Mouse (Mus musculus) hindbrain, embryonic 13.5 days (tissue): ENCODE results near the gene Myo10. TPM values are rescaled to one million over a fixed set of nuclear protein-coding genes. Genes with fewer than 3 reads are reported as not detected.

Source experiments
- ATAC-seq: fragments of 200-750 bp; cut with Nextera tagmentation; 2 replicates; pipeline ENCODE4 v1.8.0; 2017; ENCODE audit warnings: moderate TSS enrichment; ENCODE audit not compliant: low FRiP score
- H3K27ac ChIP-seq: fragments of 300-500 bp; sonication (generic); 2 replicates; pipeline ENCODE4 v1.5.1; 2015; ENCODE audit warnings: inconsistent platforms, mild to moderate bottlenecking, moderate library complexity
- H3K27me3 ChIP-seq: fragments of 300-500 bp; sonication (generic); 2 replicates; pipeline ENCODE4 v1.6.1; 2015; ENCODE audit warnings: mild to moderate bottlenecking, inconsistent platforms
- H3K36me3 ChIP-seq: fragments of 300-500 bp; sonication (generic); 2 replicates; pipeline ENCODE4 v1.6.1; 2015; ENCODE audit warnings: mild to moderate bottlenecking, inconsistent platforms
- H3K4me1 ChIP-seq: fragments of 300-500 bp; sonication (generic); replicated peaks from 2 replicates; pipeline ENCODE4 v1.6.1; 2015; ENCODE audit warnings: inconsistent platforms
- H3K4me2 ChIP-seq: fragments of 300-500 bp; sonication (generic); 2 replicates; pipeline ENCODE4 v1.6.1; 2015; ENCODE audit warnings: inconsistent platforms, mild to moderate bottlenecking, moderate library complexity
- H3K4me3 ChIP-seq: fragments of 300-500 bp; sonication (generic); 2 replicates; pipeline ENCODE4 v1.5.1; 2015; ENCODE audit warnings: mild to moderate bottlenecking, inconsistent platforms
- H3K9ac ChIP-seq: fragments of 300-500 bp; sonication (generic); 2 replicates; pipeline ENCODE4 v1.6.1; 2015; ENCODE audit warnings: mild to moderate bottlenecking, inconsistent platforms
- H3K9me3 ChIP-seq: fragments of 300-500 bp; sonication (generic); 2 replicates; pipeline ENCODE4 v1.6.1; 2016; ENCODE audit warnings: inconsistent platforms
- WGBS: fragments of 180-500 bp; shearing (Covaris S2); methylation state at CpG from one replicate; pipeline ENCODE4 v1.1.7; 2015; 5-methylcytosine and 5-hydroxymethylcytosine counted together
- polyA plus RNA-seq: library from polyadenylated mRNA; unstranded; fragments of >200 nt; fragmentation: Nextera tagmentation; extraction: Ambion mirVana; gene quantifications from 2 replicates; pipeline ENCODE4 v1.2.1, GENCODE M21; 2015

Myo10 gene
- polyA plus RNA-seq, 1 experiment from 2014 or later, result 26.6 TPM

DNA sequence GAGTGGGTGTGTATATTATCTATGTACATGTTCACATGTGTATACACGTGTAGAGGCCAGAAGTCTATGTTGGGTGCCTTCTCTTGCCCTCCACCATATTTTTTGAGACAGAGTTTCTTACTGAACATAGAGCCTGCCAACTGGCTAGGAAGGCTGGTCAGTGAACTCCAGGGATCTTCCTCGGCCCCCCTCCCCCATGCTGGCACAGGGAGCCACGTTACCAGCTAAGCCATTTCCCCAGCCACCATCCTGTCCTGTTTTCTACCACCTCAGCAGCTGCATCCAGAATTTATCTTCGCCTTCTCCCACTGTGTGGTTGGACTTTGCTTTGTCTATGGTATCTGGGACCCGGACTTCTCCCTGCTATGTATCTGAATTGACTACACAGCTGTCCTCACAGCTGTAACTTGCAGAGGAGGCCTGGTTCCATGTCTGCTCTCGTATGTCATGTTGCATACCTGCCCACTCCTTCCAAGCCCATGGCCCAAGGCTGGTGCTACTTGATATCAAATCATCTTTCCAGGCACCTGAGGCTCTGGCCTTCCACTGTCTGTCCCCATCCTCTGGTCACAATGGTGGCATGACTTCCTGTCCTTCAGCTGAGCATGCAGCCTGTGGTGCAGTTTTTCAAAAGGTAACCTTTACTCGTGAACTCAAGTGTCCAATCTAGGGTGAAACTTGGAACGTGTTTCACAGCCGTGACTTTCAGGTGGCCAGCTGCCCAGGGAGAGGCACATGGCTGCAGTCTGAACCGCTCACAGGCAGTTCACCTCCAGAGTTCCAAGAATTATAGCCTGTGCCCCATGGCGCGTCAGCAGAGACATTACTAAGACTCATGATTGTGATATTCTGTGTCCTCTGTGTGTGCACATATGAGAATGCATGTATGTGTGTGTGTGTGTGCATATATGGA, 18.8 kb downstream of the Myo10 start:
- no peaks in the 10 kb centered on the region for H3K27me3 ChIP-seq
- no peak for ATAC-seq
- H3K9me3 ChIP-seq, result no peaks in the 10 kb centered on the region
- H3K27ac ChIP-seq, result no peak overlapping the region
- H3K36me3 ChIP-seq, result no peaks in the 10 kb centered on the region
- H3K4me2 ChIP-seq, result no peak overlapping the region
- WGBS, result 89% methylated on average over 12 of the region's 12 CpGs
- no peak overlapping the region for H3K4me3 ChIP-seq
- H3K4me1 ChIP-seq, result peaks cover 10% of the 10 kb centered on the region
- no peak overlapping the region for H3K9ac ChIP-seq

DNA sequence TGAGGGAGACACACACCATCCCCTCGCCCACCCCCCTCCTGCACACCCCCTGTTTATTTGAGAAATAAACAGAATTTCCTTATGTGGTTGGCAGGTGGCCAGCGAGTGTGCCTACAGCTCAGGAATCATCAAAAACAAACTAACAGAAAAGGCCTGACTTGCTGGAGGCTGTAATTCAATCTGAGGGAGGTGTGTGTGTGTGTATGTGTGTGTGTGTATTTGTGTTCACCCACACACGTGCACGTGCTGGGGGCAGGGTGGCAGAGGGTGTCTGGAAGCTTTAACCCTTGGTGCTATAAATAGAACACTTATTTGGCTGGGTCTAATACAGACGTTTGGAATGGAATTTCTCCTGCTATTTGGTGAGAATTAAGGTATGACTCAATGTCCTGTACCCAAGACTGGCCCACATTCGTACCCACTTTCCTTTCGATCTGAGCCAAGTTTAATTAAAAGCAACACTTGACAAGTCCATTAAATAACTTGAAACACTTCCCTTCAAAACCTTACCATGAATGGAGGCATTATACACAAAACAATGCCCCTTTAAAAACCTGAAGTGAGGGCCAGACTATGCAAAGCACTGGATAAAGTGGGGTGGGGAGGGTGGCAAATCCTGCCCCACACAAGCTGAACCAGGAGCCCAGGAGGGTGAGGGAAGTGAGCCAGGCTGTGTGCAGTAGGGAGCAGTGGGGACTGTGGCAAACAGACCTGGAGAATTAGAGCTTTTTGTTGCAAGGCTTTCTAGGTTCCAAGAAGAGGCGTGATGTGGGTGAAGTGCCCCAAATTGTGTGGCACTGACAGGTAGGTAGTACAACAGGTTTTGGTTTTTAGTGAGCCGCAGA, 20.1 kb downstream of the Myo10 start:
- Histone ChIP-seq H3K4me2 (no peak overlapping the region), H3K27me3 (no peaks in the 10 kb centered on the region), H3K9ac (no peak overlapping the region), H3K27ac (no peak overlapping the region), H3K4me3 (no peak overlapping the region), H3K36me3 (no peaks in the 10 kb centered on the region), H3K9me3 (no peaks in the 10 kb centered on the region), H3K4me1 (peaks cover 10% of the 10 kb centered on the region)
- ATAC-seq, result peak; percentile 59; the same call in 1 of the 2 replicates
- 49% methylated on average over 9 of the region's 9 CpGs for WGBS

DNA sequence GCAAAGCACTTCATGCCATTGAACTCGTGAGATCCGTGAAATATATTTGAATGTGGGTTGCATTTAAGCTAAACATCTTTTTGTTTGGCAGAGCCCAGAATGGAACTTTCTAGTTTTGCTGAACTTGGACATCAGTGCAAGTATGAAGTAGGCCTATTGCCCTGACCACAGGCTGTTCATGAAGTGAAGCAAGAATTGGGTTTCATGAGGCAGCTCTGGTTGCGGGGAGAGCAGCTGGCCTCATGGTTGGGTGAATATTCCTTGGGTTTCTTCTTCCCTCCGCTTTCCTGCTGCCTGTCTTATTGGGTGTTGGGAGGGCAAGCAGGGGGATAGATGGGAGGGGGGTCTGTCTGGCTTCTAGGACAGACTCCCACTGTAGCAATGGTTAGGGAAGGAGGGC, 23.5 kb downstream of the Myo10 start:
- no peak overlapping the region for H3K9ac ChIP-seq
- H3K36me3 ChIP-seq, result no peaks in the 10 kb centered on the region
- WGBS, result 89% methylated on average over 4 of the region's 4 CpGs
- H3K4me1 ChIP-seq, result peaks cover 10% of the 10 kb centered on the region
- no peaks in the 10 kb centered on the region for H3K9me3 ChIP-seq
- H3K4me3 ChIP-seq, result no peak overlapping the region
- no peak overlapping the region for H3K27ac ChIP-seq
- no peak overlapping the region for H3K4me2 ChIP-seq
- H3K27me3 ChIP-seq, result no peaks in the 10 kb centered on the region
- ATAC-seq, result no peak

DNA sequence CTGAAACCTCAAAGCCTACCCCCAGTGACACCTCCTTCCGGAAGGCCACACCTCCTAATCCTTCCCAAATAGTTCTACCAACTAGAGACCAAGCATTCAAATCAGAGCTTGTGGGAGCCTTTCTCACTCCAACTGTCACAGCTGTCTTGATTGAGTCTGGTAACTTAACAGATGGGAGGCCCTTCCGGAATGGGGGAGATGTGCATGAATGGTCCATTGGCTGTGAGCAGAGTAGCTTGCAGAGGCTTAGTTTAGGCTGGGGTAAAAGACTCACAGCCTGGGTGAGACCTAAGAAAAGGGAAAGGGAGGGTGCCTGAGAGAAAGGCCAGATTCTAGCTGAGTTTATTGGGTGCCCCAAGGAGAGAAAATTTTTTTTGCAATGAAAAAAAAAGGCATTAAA, 26.0 kb downstream of the Myo10 start:
- Histone ChIP-seq H3K4me3 (no peak overlapping the region), H3K4me2 (no peak overlapping the region), H3K9me3 (no peaks in the 10 kb centered on the region), H3K4me1 (no peaks in the 10 kb centered on the region), H3K36me3 (no peaks in the 10 kb centered on the region), H3K9ac (no peak overlapping the region), H3K27ac (no peak overlapping the region), H3K27me3 (0 out of 2 replicates have a peak, but pooled peaks cover 4% of the 10 kb centered on the region)
- no peak for ATAC-seq
- WGBS, result 71% methylated on average over 2 of the region's 2 CpGs

DNA sequence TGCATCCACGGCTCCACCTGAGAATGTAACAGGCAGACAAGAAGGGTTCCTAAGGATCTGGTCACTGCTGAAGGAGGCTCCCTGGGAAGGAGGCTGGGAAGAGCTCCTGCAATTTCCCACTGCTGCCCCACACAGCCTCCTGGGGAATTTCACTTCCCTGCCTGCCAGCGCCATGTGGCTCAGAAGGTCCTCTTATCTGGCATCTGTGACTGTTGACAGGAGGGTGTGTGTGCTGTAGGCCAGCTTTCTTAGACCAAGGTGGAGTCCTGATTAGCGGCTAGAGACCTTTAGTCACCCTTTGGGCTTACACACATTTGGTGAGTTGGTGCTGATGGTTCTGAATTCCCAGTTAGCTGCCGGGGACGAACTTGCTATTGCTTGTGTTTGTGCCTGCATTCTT, 28.0 kb downstream of the Myo10 start:
- no peak for ATAC-seq
- H3K4me2 ChIP-seq, result no peak overlapping the region
- H3K36me3 ChIP-seq, result no peaks in the 10 kb centered on the region
- no peaks in the 10 kb centered on the region for H3K9me3 ChIP-seq
- H3K27me3 ChIP-seq, result 0 out of 2 replicates have a peak, but pooled peaks cover 4% of the 10 kb centered on the region
- no peak overlapping the region for H3K4me3 ChIP-seq
- H3K9ac ChIP-seq, result no peak overlapping the region
- WGBS, result 75% methylated on average over 5 of the region's 5 CpGs
- no peaks in the 10 kb centered on the region for H3K4me1 ChIP-seq
- H3K27ac ChIP-seq, result no peak overlapping the region

DNA sequence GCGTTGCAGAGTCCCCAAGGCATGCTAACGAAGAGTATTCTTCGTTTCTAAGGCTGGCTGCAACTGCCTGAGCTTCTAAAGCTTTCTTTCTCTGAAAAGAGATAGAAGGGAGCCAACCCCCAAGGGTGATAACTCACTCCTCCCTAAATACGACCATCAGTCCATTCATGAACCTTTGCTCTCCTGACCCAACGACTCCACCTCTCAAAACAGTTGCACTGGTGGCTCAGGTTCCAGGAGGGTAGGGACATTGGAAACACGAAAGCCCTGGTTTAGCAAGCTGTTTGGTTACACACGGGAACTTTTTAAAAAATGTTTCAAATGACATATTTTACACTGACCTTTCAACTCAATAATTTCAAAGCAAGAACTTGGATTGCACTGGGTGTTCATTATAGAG, 29.5 kb downstream of the Myo10 start:
- no peak overlapping the region for H3K9ac ChIP-seq
- no peak overlapping the region for H3K27ac ChIP-seq
- no peaks in the 10 kb centered on the region for H3K4me1 ChIP-seq
- H3K4me3 ChIP-seq, result no peak overlapping the region
- no peaks in the 10 kb centered on the region for H3K9me3 ChIP-seq
- H3K4me2 ChIP-seq, result no peak overlapping the region
- WGBS, result 60% methylated on average over 7 of the region's 7 CpGs
- H3K27me3 ChIP-seq, result 0 out of 2 replicates have a peak, but pooled peaks cover 4% of the 10 kb centered on the region
- ATAC-seq, result no peak
- no peaks in the 10 kb centered on the region for H3K36me3 ChIP-seq

DNA sequence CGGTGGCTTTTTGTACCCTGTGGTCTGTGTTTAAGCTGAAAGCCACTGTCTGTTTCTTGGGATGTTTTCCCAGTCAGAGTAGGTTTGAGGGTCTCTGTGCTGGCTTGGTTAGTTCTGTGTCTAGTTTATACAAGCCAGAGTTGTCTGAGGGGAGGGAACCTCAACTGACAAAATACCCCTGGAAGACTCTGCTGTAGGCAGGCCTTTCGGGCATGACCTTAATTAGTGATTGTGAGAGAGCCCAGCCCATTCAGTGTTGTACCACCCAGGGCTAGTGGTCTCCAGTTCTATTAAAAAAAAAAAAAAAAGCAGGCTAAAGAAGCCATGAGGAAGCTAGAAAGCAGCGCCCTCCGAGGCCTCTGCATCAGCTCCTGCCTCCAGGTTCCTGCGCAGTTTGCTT, 30.0 kb downstream of the Myo10 start:
- no peaks in the 10 kb centered on the region for H3K4me1 ChIP-seq
- H3K27me3 ChIP-seq, result 0 out of 2 replicates have a peak, but pooled peaks cover 4% of the 10 kb centered on the region
- no peak overlapping the region for H3K27ac ChIP-seq
- WGBS, result 51% methylated on average over 5 of the region's 5 CpGs
- no peak overlapping the region for H3K4me3 ChIP-seq
- ATAC-seq, result no peak
- H3K36me3 ChIP-seq, result no peaks in the 10 kb centered on the region
- H3K9me3 ChIP-seq, result no peaks in the 10 kb centered on the region
- no peak overlapping the region for H3K4me2 ChIP-seq
- no peak overlapping the region for H3K9ac ChIP-seq

DNA sequence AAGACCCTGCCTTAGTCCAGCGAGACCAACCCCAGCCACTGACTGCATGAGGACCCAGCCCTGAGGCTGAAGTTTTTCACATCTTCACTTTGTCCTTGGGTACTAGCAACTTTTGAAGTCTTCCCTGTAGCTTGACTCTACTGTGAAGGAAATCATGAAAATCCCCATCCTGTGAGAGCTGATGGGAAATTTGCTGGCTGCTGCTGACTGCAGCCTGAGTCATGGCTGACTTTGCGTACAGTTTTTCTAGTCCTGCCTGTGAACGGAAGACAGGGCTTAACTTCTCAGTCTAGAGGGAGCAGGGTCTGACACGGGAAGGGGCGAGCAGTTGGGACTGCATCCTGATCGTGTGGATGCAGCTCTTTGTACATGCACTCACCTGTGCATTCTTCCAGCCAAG, 30.6 kb downstream of the Myo10 start:
- Histone ChIP-seq H3K4me1 (no peaks in the 10 kb centered on the region), H3K4me2 (no peak overlapping the region), H3K4me3 (no peak overlapping the region), H3K9me3 (no peaks in the 10 kb centered on the region), H3K27me3 (0 out of 2 replicates have a peak, but pooled peaks cover 4% of the 10 kb centered on the region), H3K36me3 (no peaks in the 10 kb centered on the region), H3K9ac (no peak overlapping the region), H3K27ac (no peak overlapping the region)
- no peak for ATAC-seq
- 88% methylated on average over 6 of the region's 6 CpGs for WGBS

DNA sequence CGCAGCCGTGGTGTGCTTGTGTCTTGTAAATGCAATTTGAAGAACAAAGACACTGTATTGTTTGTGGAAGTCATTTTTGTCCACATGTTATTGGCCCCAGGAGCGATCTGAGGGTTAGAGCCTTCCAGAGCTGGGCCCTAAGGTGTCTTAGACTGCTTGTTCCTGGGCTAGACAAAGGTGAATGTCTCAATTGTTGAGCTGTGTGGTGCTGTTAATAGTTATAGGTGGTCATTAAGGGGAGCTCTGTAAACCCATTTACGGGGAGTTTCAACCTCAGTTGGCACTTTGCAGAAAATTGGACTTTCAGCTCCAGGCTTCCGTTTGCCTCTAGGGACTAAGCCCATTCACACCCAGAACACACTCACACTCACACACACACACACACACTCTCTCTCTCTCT, 31.4 kb downstream of the Myo10 start:
- Histone ChIP-seq H3K36me3 (no peaks in the 10 kb centered on the region), H3K4me1 (no peaks in the 10 kb centered on the region), H3K4me3 (no peak overlapping the region), H3K9me3 (no peaks in the 10 kb centered on the region), H3K9ac (no peak overlapping the region), H3K27ac (no peak overlapping the region), H3K27me3 (0 out of 2 replicates have a peak, but pooled peaks cover 4% of the 10 kb centered on the region), H3K4me2 (no peak overlapping the region)
- ATAC-seq, result no peak
- WGBS, result 82% methylated on average over 5 of the region's 5 CpGs

DNA sequence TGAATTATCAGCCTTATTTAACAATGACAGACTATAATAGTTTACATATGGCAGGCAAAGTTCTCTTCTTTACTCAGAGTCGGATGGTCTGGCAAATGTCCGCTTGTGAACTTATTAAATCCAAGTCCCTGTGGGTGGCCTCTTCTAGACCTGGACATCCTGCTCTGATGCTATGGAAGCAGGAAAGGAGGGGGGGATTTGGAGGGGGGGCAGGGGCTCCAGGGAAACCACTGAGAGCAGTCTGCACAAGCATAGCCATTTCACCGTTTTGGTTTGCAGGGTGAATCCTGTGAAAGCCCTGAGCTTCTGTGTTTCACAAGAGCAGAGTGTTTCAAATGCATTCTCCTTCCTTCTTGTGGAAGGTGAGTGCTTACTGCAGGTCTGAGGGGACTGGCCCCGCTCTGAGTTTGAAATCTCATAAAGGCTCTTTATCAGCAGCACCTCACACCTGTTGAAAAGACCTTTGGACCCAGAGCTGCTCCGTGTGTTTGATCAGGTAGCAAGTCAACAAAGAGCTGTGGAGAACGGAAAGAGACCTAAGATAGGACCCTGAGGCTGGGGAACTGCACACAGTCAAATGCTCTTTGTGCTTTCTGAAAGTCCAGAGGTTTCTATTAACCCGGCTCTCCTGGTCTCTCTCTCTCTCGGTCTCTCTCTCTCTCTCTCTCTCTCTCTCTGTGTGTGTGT, 40.7 kb downstream of the Myo10 start:
- Histone ChIP-seq H3K36me3 (no peaks in the 10 kb centered on the region), H3K9me3 (no peaks in the 10 kb centered on the region), H3K27ac (no peak overlapping the region), H3K27me3 (no peaks in the 10 kb centered on the region), H3K4me1 (peaks cover 8% of the 10 kb centered on the region; the same call in 1 of the 2 replicates), H3K4me2 (no peak overlapping the region), H3K9ac (no peak overlapping the region), H3K4me3 (no peak overlapping the region)
- 51% methylated on average over 8 of the region's 8 CpGs for WGBS
- no peak for ATAC-seq

DNA sequence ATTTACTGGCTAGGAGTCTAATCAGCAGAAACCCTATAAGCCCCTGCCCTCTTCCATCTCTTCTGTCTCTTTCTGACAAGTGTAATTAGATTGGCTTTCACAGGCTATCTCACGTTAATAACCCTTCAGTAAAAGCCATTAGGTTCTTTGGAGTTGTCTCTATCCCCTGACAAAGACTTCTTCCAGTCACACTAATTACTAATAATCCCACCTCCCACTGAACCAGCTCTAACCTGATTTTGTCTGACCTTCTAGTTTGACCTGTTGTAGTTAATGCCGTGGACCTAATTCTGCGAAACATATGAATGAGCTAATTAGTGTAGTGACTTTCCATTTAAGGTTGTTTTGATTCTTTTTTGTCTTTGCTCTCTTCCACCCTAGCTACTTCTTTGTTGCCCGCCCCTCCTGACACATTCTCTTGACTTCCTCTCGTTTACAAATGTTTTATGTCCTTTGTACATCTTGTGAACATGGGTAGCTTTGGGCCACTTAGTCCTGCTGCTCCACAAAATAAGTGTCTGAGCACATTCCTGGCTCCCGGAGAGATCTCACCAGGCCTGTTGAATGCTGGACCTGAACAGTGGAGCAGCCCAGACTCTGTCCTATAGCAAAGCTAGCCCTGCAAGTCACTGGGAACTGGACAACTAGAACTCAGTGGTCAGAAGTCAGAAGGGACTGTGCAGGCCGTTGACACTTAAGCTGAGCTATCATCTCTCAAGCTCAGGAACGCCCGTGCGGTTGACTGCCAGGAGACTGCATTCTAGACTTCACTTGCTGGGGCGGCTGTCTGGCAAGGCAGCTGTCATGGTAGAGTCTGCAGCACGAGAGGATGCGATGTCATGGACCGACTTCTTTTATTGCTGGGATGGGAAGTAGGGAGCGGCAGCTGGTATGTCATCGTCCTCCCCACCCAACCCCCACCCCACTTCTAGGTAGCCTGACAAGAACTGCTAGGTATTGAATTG, 47.2 kb downstream of the Myo10 start:
- Histone ChIP-seq H3K4me3 (no peak overlapping the region), H3K27ac (0 out of 2 replicates have a peak overlapping the region, but pooled peaks have one; percentile 9), H3K9ac (no peak overlapping the region), H3K27me3 (no peaks in the 10 kb centered on the region), H3K36me3 (no peaks in the 10 kb centered on the region), H3K9me3 (no peaks in the 10 kb centered on the region), H3K4me2 (no peak overlapping the region), H3K4me1 (peaks cover 26% of the 10 kb centered on the region)
- 58% methylated on average over 16 of the region's 16 CpGs for WGBS
- no peak for ATAC-seq
